Mouse (Mus musculus) neural tube, embryonic 13.5 days (tissue): ENCODE data around the gene Spata1. TPM values are rescaled to one million over a fixed set of nuclear protein-coding genes. Genes with fewer than 3 reads are reported as not detected.

Experiments
- ATAC-seq: fragments of 200-750 bp; cut with Nextera tagmentation; 2 replicates; pipeline ENCODE4 v1.8.0; 2017; ENCODE audit warnings: low read depth, mild to moderate bottlenecking, moderate TSS enrichment, moderate library complexity
- H3K27ac ChIP-seq: fragments of 300-500 bp; sonication (generic); replicated peaks from 2 replicates; pipeline ENCODE4 v1.5.1; 2015; ENCODE audit warnings: moderate library complexity, mild to moderate bottlenecking, inconsistent platforms
- H3K27me3 ChIP-seq: fragments of 300-500 bp; sonication (generic); 2 replicates; pipeline ENCODE4 v1.6.1; 2015; ENCODE audit warnings: mild to moderate bottlenecking, inconsistent platforms
- H3K36me3 ChIP-seq: fragments of 300-500 bp; sonication (generic); 2 replicates; pipeline ENCODE4 v1.6.1; 2015; ENCODE audit warnings: mild to moderate bottlenecking, inconsistent platforms
- H3K4me1 ChIP-seq: fragments of 300-500 bp; sonication (generic); replicated peaks from 2 replicates; pipeline ENCODE4 v1.6.1; 2015; ENCODE audit warnings: inconsistent platforms
- H3K4me2 ChIP-seq: fragments of 300-500 bp; sonication (generic); 2 replicates; pipeline ENCODE4 v1.6.1; 2015; ENCODE audit warnings: inconsistent platforms, mild to moderate bottlenecking, moderate library complexity
- H3K4me3 ChIP-seq: fragments of 300-500 bp; sonication (generic); 2 replicates; pipeline ENCODE4 v1.5.1; 2015; ENCODE audit warnings: mild to moderate bottlenecking, inconsistent platforms
- H3K9ac ChIP-seq: fragments of 300-500 bp; sonication (generic); 2 replicates; pipeline ENCODE4 v1.6.1; 2015; ENCODE audit warnings: moderate library complexity, mild to moderate bottlenecking, inconsistent platforms
- H3K9me3 ChIP-seq: fragments of 300-500 bp; sonication (generic); 2 replicates; pipeline ENCODE4 v1.6.1; 2016; ENCODE audit warnings: inconsistent platforms
- WGBS: fragments of 180-500 bp; shearing (Covaris S2); methylation state at CpG from one replicate; pipeline ENCODE4 v1.1.7; 2015; 5-methylcytosine and 5-hydroxymethylcytosine counted together
- polyA plus RNA-seq: library from polyadenylated mRNA; unstranded; fragments of >200 nt; fragmentation: Nextera tagmentation; extraction: Ambion mirVana; gene quantifications from 2 replicates; pipeline ENCODE4 v1.2.1, GENCODE M21; 2015

Gene Spata1
- polyA plus RNA-seq, 1 experiment from 2014 or later = 6.2 TPM

- Histone ChIP-seq H3K36me3 (peaks cover 18% of the 10 kb centered on the region), H3K27ac (no peak overlapping the region), H3K4me1 (peaks cover 15% of the 10 kb centered on the region; the same call in 1 of the 2 replicates), H3K9ac (no peak overlapping the region), H3K9me3 (no peaks in the 10 kb centered on the region), H3K4me2 (no peak overlapping the region), H3K27me3 (no peaks in the 10 kb centered on the region), H3K4me3 (no peak overlapping the region)
- ATAC-seq = no peak
- 92% methylated on average over 12 of the region's 12 CpGs for WGBS
Measured at GRCm38 (mm10) chr3:146414555-146414954, 85.0 kb downstream of the Spata1 start.

- Histone ChIP-seq H3K4me2 (no peak overlapping the region), H3K9ac (no peak overlapping the region), H3K27ac (no peak overlapping the region), H3K4me3 (no peak overlapping the region), H3K36me3 (peaks cover 12% of the 10 kb centered on the region), H3K4me1 (peaks cover 15% of the 10 kb centered on the region; the same call in 1 of the 2 replicates), H3K9me3 (no peaks in the 10 kb centered on the region), H3K27me3 (no peaks in the 10 kb centered on the region)
- no peak for ATAC-seq
- WGBS = 95% methylated on average over 4 of the region's 4 CpGs
Measured at GRCm38 (mm10) chr3:146413992-146414391, 85.6 kb downstream of the Spata1 start.

GRCm38 (mm10) chr3:146413016-146413415 lies 86.5 kb downstream of the Spata1 start:
- Histone ChIP-seq H3K27ac (no peak overlapping the region), H3K36me3 (peaks cover 3% of the 10 kb centered on the region; the same call in 1 of the 2 replicates), H3K4me3 (no peak overlapping the region), H3K4me2 (no peak overlapping the region), H3K9ac (no peak overlapping the region), H3K4me1 (peaks cover 15% of the 10 kb centered on the region; the same call in 1 of the 2 replicates), H3K27me3 (no peaks in the 10 kb centered on the region), H3K9me3 (no peaks in the 10 kb centered on the region)
- 92% methylated on average over 13 of the region's 13 CpGs for WGBS
- no peak for ATAC-seq

GRCm38 (mm10) chr3:146412480-146412879 lies 87.1 kb downstream of the Spata1 start:
- Histone ChIP-seq H3K36me3 (peaks cover 3% of the 10 kb centered on the region; the same call in 1 of the 2 replicates), H3K9me3 (no peaks in the 10 kb centered on the region), H3K4me1 (peaks cover 19% of the 10 kb centered on the region), H3K27ac (no peak overlapping the region), H3K9ac (no peak overlapping the region), H3K4me3 (no peak overlapping the region), H3K4me2 (no peak overlapping the region), H3K27me3 (no peaks in the 10 kb centered on the region)
- ATAC-seq = no peak
- 94% methylated on average over 7 of the region's 7 CpGs for WGBS

- H3K27ac ChIP-seq = no peak overlapping the region
- peaks cover 24% of the 10 kb centered on the region for H3K4me1 ChIP-seq
- peaks cover under 1% of the 10 kb centered on the region; the same call in 1 of the 2 replicates for H3K36me3 ChIP-seq
- WGBS = 72% methylated on average over 2 of the region's 2 CpGs
- no peaks in the 10 kb centered on the region for H3K27me3 ChIP-seq
- H3K9me3 ChIP-seq = no peaks in the 10 kb centered on the region
- no peak for ATAC-seq
- H3K9ac ChIP-seq = no peak overlapping the region
- no peak overlapping the region for H3K4me3 ChIP-seq
- H3K4me2 ChIP-seq = no peak overlapping the region
Measured at GRCm38 (mm10) chr3:146412008-146412407, 87.5 kb downstream of the Spata1 start.

GRCm38 (mm10) chr3:146410114-146410513 lies 89.4 kb downstream of the Spata1 start:
- H3K27ac ChIP-seq = no peak overlapping the region
- no peak overlapping the region for H3K4me2 ChIP-seq
- H3K4me3 ChIP-seq = no peak overlapping the region
- no peaks in the 10 kb centered on the region for H3K36me3 ChIP-seq
- H3K9me3 ChIP-seq = no peaks in the 10 kb centered on the region
- WGBS = 80% methylated on average over 7 of the region's 7 CpGs
- ATAC-seq = no peak
- no peak overlapping the region for H3K9ac ChIP-seq
- no peaks in the 10 kb centered on the region for H3K27me3 ChIP-seq
- H3K4me1 ChIP-seq = peaks cover 43% of the 10 kb centered on the region

Other genes with a start within 250 kb of the Spata1 start
- gene Ssx2ip, start 95.1 kb downstream of the Spata1 start, polyA plus RNA-seq = 13.4 and 15.1 TPM in 2 replicates
- gene Ctbs, start 50.0 kb downstream of the Spata1 start, polyA plus RNA-seq = 5.7 and 6.4 TPM in 2 replicates
- gene Gng5, start 54 bp upstream of the Spata1 start, polyA plus RNA-seq = 547 and 548 TPM in 2 replicates
- 53.3 and 54.2 TPM in 2 replicates for gene Rpf1, start 21.7 kb upstream of the Spata1 start, polyA plus RNA-seq
- gene Uox, start 70.7 kb upstream of the Spata1 start, polyA plus RNA-seq = not detected in 2 replicates
- not detected in 2 replicates for gene Dnase2b, start 115.8 kb upstream of the Spata1 start, polyA plus RNA-seq
- gene 4930503B20Rik, start 151.6 kb upstream of the Spata1 start, polyA plus RNA-seq = not detected in 2 replicates
- 0.61 and 0.65 TPM in 2 replicates for gene Samd13, start 185.8 kb upstream of the Spata1 start, polyA plus RNA-seq